Mouse (Mus musculus): ENCODE data around the gene Ptcra. TPM values are rescaled to one million over a fixed set of nuclear protein-coding genes. Genes with fewer than 3 reads are reported as not detected.

The Ptcra gene
- polyA plus RNA-seq (2015; fragmentation: Nextera tagmentation; extraction: Ambion mirVana): 0.16 TPM in 1 of 2 replicates, not detected in the other

- no peaks in the 10 kb centered on the region for H3K9me3 ChIP-seq (ENCODE audit: control insufficient read depth, low read length)
- no peaks in the 10 kb centered on the region for H3K4me1 ChIP-seq (ENCODE audit: control insufficient read depth, insufficient read depth, low read depth, low read length)
- H3K4me3 ChIP-seq (ENCODE audit: low read length): no peak within 1 kb of the TSS
- no peak within 1 kb of the TSS for H3K9ac ChIP-seq (ENCODE audit: low read depth, low read length)
- no peak for ATAC-seq
- no peaks in the 10 kb centered on the region for H3K27me3 ChIP-seq (replicated peaks; ENCODE audit: control insufficient read depth, insufficient read depth, low read length)
- 63% methylated on average over 2 of the region's 2 CpGs for WGBS
- H3K27ac ChIP-seq (ENCODE audit: low read depth, low read length): no peak within 1 kb of the TSS
- H3K36me3 ChIP-seq (ENCODE audit: control insufficient read depth, insufficient read depth, low read length): no peaks in the 10 kb centered on the region
- no peak within 1 kb of the TSS for H3K4me2 ChIP-seq (ENCODE audit: low read length)
Measured at GRCm38 (mm10) chr17:46763544-46763943, at the start of gene Ptcra. Gene Ptcra, minus strand, starts transcription at chr17:46763712.

GRCm38 (mm10) chr17:46812442-46812841 lies 48.9 kb upstream of the Ptcra start:
- no peak overlapping the region for H3K27ac ChIP-seq (ENCODE audit: low read depth, low read length)
- no peak overlapping the region for H3K4me2 ChIP-seq (ENCODE audit: low read length)
- no peak overlapping the region for H3K9ac ChIP-seq (ENCODE audit: low read depth, low read length)
- ATAC-seq: no peak
- no peaks in the 10 kb centered on the region for H3K9me3 ChIP-seq (ENCODE audit: control insufficient read depth, low read length)
- H3K36me3 ChIP-seq (ENCODE audit: control insufficient read depth, insufficient read depth, low read length): peaks cover 23% of the 10 kb centered on the region
- H3K4me3 ChIP-seq (ENCODE audit: low read length): no peak overlapping the region
- no peaks in the 10 kb centered on the region for H3K4me1 ChIP-seq (ENCODE audit: control insufficient read depth, insufficient read depth, low read depth, low read length)
- H3K27me3 ChIP-seq (replicated peaks; ENCODE audit: control insufficient read depth, insufficient read depth, low read length): no peaks in the 10 kb centered on the region
- WGBS: 83% methylated on average over 1 of the region's 1 CpGs

GRCm38 (mm10) chr17:46810672-46811071 lies 47.2 kb upstream of the Ptcra start:
- WGBS: 88% methylated on average over 3 of the region's 3 CpGs
- no peak overlapping the region for H3K4me3 ChIP-seq (ENCODE audit: low read length)
- no peaks in the 10 kb centered on the region for H3K4me1 ChIP-seq (ENCODE audit: control insufficient read depth, insufficient read depth, low read depth, low read length)
- H3K9ac ChIP-seq (ENCODE audit: low read depth, low read length): no peak overlapping the region
- no peak for ATAC-seq
- peaks cover 35% of the 10 kb centered on the region for H3K36me3 ChIP-seq (ENCODE audit: control insufficient read depth, insufficient read depth, low read length)
- H3K27ac ChIP-seq (ENCODE audit: low read depth, low read length): no peak overlapping the region
- H3K9me3 ChIP-seq (ENCODE audit: control insufficient read depth, low read length): no peaks in the 10 kb centered on the region
- H3K27me3 ChIP-seq (replicated peaks; ENCODE audit: control insufficient read depth, insufficient read depth, low read length): no peaks in the 10 kb centered on the region
- H3K4me2 ChIP-seq (ENCODE audit: low read length): no peak overlapping the region

- H3K36me3 ChIP-seq (ENCODE audit: control insufficient read depth, insufficient read depth, low read length): peaks cover 35% of the 10 kb centered on the region
- H3K9me3 ChIP-seq (ENCODE audit: control insufficient read depth, low read length): no peaks in the 10 kb centered on the region
- no peak overlapping the region for H3K4me2 ChIP-seq (ENCODE audit: low read length)
- 84% methylated on average over 6 of the region's 6 CpGs for WGBS
- no peaks in the 10 kb centered on the region for H3K4me1 ChIP-seq (ENCODE audit: control insufficient read depth, insufficient read depth, low read depth, low read length)
- H3K27ac ChIP-seq (ENCODE audit: low read depth, low read length): no peak overlapping the region
- no peak for ATAC-seq
- H3K27me3 ChIP-seq (replicated peaks; ENCODE audit: control insufficient read depth, insufficient read depth, low read length): no peaks in the 10 kb centered on the region
- no peak overlapping the region for H3K9ac ChIP-seq (ENCODE audit: low read depth, low read length)
- H3K4me3 ChIP-seq (ENCODE audit: low read length): no peak overlapping the region
Measured at GRCm38 (mm10) chr17:46809131-46809830, 45.8 kb upstream of the Ptcra start.

- Histone ChIP-seq H3K36me3 (ENCODE audit: control insufficient read depth, insufficient read depth, low read length) (peaks cover 30% of the 10 kb centered on the region), H3K27ac (ENCODE audit: low read depth, low read length) (no peak overlapping the region), H3K9ac (ENCODE audit: low read depth, low read length) (no peak overlapping the region), H3K27me3 (replicated peaks; ENCODE audit: control insufficient read depth, insufficient read depth, low read length) (no peaks in the 10 kb centered on the region), H3K4me2 (ENCODE audit: low read length) (no peak overlapping the region), H3K4me1 (ENCODE audit: control insufficient read depth, insufficient read depth, low read depth, low read length) (no peaks in the 10 kb centered on the region), H3K4me3 (ENCODE audit: low read length) (no peak overlapping the region), H3K9me3 (ENCODE audit: control insufficient read depth, low read length) (no peaks in the 10 kb centered on the region)
- no peak for ATAC-seq
- 96% methylated on average over 10 of the region's 10 CpGs for WGBS
Measured at GRCm38 (mm10) chr17:46808376-46808775, 44.9 kb upstream of the Ptcra start.

- H3K36me3 ChIP-seq (ENCODE audit: control insufficient read depth, insufficient read depth, low read length): peaks cover 26% of the 10 kb centered on the region
- no peaks in the 10 kb centered on the region for H3K4me1 ChIP-seq (ENCODE audit: control insufficient read depth, insufficient read depth, low read depth, low read length)
- no peaks in the 10 kb centered on the region for H3K27me3 ChIP-seq (replicated peaks; ENCODE audit: control insufficient read depth, insufficient read depth, low read length)
- no peak for ATAC-seq
- no peak overlapping the region for H3K4me2 ChIP-seq (ENCODE audit: low read length)
- no peaks in the 10 kb centered on the region for H3K9me3 ChIP-seq (ENCODE audit: control insufficient read depth, low read length)
- WGBS: 89% methylated on average over 6 of the region's 6 CpGs
- no peak overlapping the region for H3K27ac ChIP-seq (ENCODE audit: low read depth, low read length)
- no peak overlapping the region for H3K4me3 ChIP-seq (ENCODE audit: low read length)
- H3K9ac ChIP-seq (ENCODE audit: low read depth, low read length): no peak overlapping the region
Measured at GRCm38 (mm10) chr17:46801761-46802160, 38.2 kb upstream of the Ptcra start.

GRCm38 (mm10) chr17:46799680-46800079 lies 36.2 kb upstream of the Ptcra start:
- Histone ChIP-seq H3K4me3 (ENCODE audit: low read length) (no peak overlapping the region), H3K27me3 (replicated peaks; ENCODE audit: control insufficient read depth, insufficient read depth, low read length) (no peaks in the 10 kb centered on the region), H3K9ac (ENCODE audit: low read depth, low read length) (no peak overlapping the region), H3K4me1 (ENCODE audit: control insufficient read depth, insufficient read depth, low read depth, low read length) (no peaks in the 10 kb centered on the region), H3K27ac (ENCODE audit: low read depth, low read length) (no peak overlapping the region), H3K36me3 (ENCODE audit: control insufficient read depth, insufficient read depth, low read length) (peaks cover 18% of the 10 kb centered on the region), H3K4me2 (ENCODE audit: low read length) (no peak overlapping the region), H3K9me3 (ENCODE audit: control insufficient read depth, low read length) (no peaks in the 10 kb centered on the region)
- WGBS: 75% methylated on average over 10 of the region's 10 CpGs
- ATAC-seq: no peak

- Histone ChIP-seq H3K4me2 (ENCODE audit: low read length) (no peak overlapping the region), H3K27ac (ENCODE audit: low read depth, low read length) (no peak overlapping the region), H3K36me3 (ENCODE audit: control insufficient read depth, insufficient read depth, low read length) (peaks cover 18% of the 10 kb centered on the region), H3K9ac (ENCODE audit: low read depth, low read length) (no peak overlapping the region), H3K4me3 (ENCODE audit: low read length) (no peak overlapping the region), H3K4me1 (ENCODE audit: control insufficient read depth, insufficient read depth, low read depth, low read length) (no peaks in the 10 kb centered on the region), H3K9me3 (ENCODE audit: control insufficient read depth, low read length) (no peaks in the 10 kb centered on the region), H3K27me3 (replicated peaks; ENCODE audit: control insufficient read depth, insufficient read depth, low read length) (no peaks in the 10 kb centered on the region)
- ATAC-seq: no peak
- 57% methylated on average over 5 of the region's 8 CpGs for WGBS
Measured at GRCm38 (mm10) chr17:46797386-46797785, 33.9 kb upstream of the Ptcra start.

GRCm38 (mm10) chr17:46796743-46797142 lies 33.2 kb upstream of the Ptcra start:
- H3K4me3 ChIP-seq (ENCODE audit: low read length): no peak overlapping the region
- no peaks in the 10 kb centered on the region for H3K4me1 ChIP-seq (ENCODE audit: control insufficient read depth, insufficient read depth, low read depth, low read length)
- no peak for ATAC-seq
- 87% methylated on average over 4 of the region's 4 CpGs for WGBS
- no peak overlapping the region for H3K9ac ChIP-seq (ENCODE audit: low read depth, low read length)
- no peak overlapping the region for H3K27ac ChIP-seq (ENCODE audit: low read depth, low read length)
- H3K27me3 ChIP-seq (replicated peaks; ENCODE audit: control insufficient read depth, insufficient read depth, low read length): no peaks in the 10 kb centered on the region
- H3K9me3 ChIP-seq (ENCODE audit: control insufficient read depth, low read length): no peaks in the 10 kb centered on the region
- peaks cover 18% of the 10 kb centered on the region for H3K36me3 ChIP-seq (ENCODE audit: control insufficient read depth, insufficient read depth, low read length)
- H3K4me2 ChIP-seq (ENCODE audit: low read length): no peak overlapping the region
